Mouse (Mus musculus): ENCODE data around the gene Mink1. TPM values are rescaled to one million over a fixed set of nuclear protein-coding genes. Genes with fewer than 3 reads are reported as not detected.
"Not testable (repeated sequence)": the region's sequence is repeated elsewhere in the genome, so short reads cannot be mapped to it uniquely, and the experiment has no call there.

The Mink1 gene
- 14.1 TPM in 2 replicates for polyA plus RNA-seq (2015; fragmentation: Nextera tagmentation; extraction: Ambion mirVana)

DNA sequence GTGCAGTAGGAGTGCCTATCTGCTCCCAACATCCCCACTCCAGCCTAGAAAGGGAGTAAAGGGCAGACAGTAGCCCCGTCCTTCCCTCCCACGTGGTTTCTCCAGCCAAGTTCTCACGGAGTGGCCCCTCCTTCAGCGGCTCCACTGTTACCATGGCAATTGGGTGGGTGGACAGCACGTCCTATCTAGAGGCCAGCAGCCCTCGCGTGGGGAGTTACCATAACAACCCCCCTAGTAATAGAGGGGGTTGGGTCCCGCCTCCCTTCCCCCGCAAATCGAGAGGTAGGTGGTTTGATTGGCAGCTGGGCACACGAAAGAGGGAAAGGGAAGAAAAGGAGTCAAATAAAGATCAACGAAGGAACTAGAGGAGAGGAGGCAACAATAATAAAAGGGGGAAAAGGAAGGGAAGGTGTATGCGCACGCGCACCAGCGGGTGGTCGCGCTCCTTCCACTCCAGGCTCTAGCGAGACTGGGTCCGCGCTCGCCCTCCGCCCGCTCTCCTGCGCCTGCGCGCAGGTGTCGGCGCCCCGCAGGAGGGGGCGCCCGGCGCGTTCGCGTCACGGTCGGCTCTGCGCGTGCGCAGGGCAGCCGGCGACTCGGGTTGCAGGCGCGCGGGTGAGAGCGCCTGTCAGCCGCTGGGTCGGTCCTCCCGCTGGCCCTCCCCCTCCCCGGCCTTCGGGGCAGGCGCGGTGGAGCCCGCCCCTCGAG, at the start of gene Mink1:
Gene Mink1 (plus strand): TSS at position 595 of the 708 bp plus-strand sequence.
- peak; percentile 85 for ATAC-seq (ENCODE audit: insufficient number of reproducible peaks, low FRiP score, low TSS enrichment, low read depth)
- WGBS = under 1% methylated on average over 41 of the region's 57 CpGs
- peak within 1 kb of the TSS; percentile 72 for H3K9ac ChIP-seq
- H3K4me2 ChIP-seq = peak within 1 kb of the TSS; percentile 90
- H3K9me3 ChIP-seq = no peaks in the 10 kb centered on the region
- H3K4me3 ChIP-seq = peak within 1 kb of the TSS; percentile 90
- no peaks in the 10 kb centered on the region for H3K27me3 ChIP-seq
- H3K4me1 ChIP-seq = peaks cover 37% of the 10 kb centered on the region
- H3K27ac ChIP-seq = peak within 1 kb of the TSS; percentile 90
- no peaks in the 10 kb centered on the region for H3K36me3 ChIP-seq

DNA sequence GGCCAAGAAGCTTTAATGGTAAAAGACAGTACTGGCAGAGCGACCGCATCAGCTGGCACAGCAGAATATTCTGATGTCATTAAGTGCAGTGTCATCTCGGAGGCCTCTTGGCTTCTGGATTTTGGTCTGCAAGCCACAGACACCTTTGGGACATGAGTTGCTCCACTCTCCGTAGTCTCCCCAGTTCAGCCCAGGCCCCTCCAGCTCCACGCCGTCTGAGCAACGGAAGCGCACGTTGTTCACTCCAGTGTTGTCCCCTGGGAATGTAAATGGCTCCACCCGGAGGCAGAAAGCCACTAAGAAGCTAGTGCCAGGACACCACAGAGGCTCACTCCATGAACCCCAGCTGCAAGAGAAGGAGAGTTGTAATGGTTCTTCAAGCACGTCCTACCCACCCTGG, 49.2 kb upstream of the Mink1 start:
- H3K4me1 ChIP-seq = 0 out of 2 replicates have a peak, but pooled peaks cover 4% of the 10 kb centered on the region
- 0 out of 2 replicates have a peak, but pooled peaks cover 2% of the 10 kb centered on the region for H3K27me3 ChIP-seq
- H3K4me2 ChIP-seq = no peak overlapping the region
- no peak overlapping the region for H3K4me3 ChIP-seq
- 47% methylated on average over 11 of the region's 11 CpGs for WGBS
- no peak overlapping the region for H3K9ac ChIP-seq
- H3K27ac ChIP-seq = no peak overlapping the region
- no peaks in the 10 kb centered on the region for H3K36me3 ChIP-seq
- H3K9me3 ChIP-seq = no peaks in the 10 kb centered on the region
- no peak for ATAC-seq (ENCODE audit: insufficient number of reproducible peaks, low FRiP score, low TSS enrichment, low read depth)

DNA sequence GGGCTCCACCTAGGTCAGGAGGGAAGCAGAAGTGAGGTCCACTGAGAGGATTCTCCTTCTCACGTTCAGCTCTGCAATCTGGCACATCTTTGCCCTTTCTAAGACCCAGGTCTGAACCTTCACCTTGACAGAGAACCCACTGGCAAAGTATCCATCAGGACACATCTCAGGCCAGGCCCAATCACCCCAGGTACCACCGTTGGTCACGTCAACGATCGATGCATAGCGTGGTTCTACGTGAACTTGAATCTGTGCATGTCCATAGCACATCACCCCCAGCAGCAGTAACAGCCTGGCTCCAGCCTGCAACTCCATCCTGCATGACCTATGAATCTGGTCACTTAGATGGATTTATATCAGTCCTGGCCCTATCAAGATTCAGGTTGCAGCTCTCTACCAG, 48.4 kb upstream of the Mink1 start, which contains the start of gene Vmo1:
Gene Vmo1 (minus strand): TSS at position 329 of the 400 bp plus-strand sequence.
- 0 out of 2 replicates have a peak, but pooled peaks cover 4% of the 10 kb centered on the region for H3K4me1 ChIP-seq
- no peak for ATAC-seq (ENCODE audit: insufficient number of reproducible peaks, low FRiP score, low TSS enrichment, low read depth)
- no peak within 1 kb of the TSS for H3K4me3 ChIP-seq
- no peak within 1 kb of the TSS for H3K4me2 ChIP-seq
- no peak within 1 kb of the TSS for H3K27ac ChIP-seq
- no peaks in the 10 kb centered on the region for H3K36me3 ChIP-seq
- 85% methylated on average over 7 of the region's 7 CpGs for WGBS
- 0 out of 2 replicates have a peak, but pooled peaks cover 4% of the 10 kb centered on the region for H3K27me3 ChIP-seq
- H3K9me3 ChIP-seq = no peaks in the 10 kb centered on the region
- no peak within 1 kb of the TSS for H3K9ac ChIP-seq

DNA sequence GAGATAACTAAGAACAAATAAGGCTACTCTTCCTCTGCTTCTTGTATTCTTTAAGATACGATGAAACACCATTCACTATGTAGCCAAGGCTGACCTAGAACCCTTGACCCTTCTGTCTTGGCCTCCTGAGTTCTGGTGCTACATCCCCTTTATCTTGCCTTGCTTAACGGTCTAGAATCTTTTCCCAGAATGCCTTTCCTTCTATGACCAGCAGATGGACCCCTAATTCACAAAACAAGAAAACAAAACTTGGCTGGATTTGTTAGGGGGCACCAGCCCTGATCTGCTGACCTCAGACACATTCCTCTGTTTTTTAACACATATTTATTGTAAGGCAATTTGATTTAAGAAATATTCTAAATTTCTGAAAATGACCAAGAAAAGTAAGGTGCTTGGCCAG, 46.3 kb upstream of the Mink1 start:
- ATAC-seq (ENCODE audit: insufficient number of reproducible peaks, low FRiP score, low TSS enrichment, low read depth) = no peak
- 21% methylated on average over 2 of the region's 2 CpGs for WGBS
- Histone ChIP-seq H3K4me3 (no peak overlapping the region), H3K4me1 (peaks cover 11% of the 10 kb centered on the region), H3K9ac (no peak overlapping the region), H3K9me3 (no peaks in the 10 kb centered on the region), H3K36me3 (no peaks in the 10 kb centered on the region), H3K27ac (no peak overlapping the region), H3K27me3 (0 out of 2 replicates have a peak, but pooled peaks cover 4% of the 10 kb centered on the region), H3K4me2 (no peak overlapping the region)

DNA sequence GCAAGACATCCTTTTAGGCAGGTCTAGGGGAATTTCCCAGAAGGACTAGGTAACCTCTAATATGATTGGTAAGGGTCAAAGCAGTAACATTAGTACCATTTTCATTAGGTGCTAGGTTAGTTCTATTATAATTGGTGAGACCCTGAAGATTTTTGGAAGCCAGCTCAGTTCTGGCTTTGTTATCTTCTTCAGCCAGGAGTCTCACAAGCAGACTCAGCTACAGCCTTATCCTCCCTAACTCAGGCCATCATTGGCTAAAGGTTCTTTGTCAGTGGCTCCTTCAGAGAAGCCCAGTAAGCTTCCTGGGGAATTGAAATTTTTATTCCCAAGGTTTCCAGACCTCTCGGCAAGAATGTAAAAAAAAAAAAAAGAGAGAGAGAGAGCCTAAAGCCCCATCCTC, 44.2 kb upstream of the Mink1 start:
- no peak for ATAC-seq (ENCODE audit: insufficient number of reproducible peaks, low FRiP score, low TSS enrichment, low read depth)
- peaks cover 11% of the 10 kb centered on the region for H3K4me1 ChIP-seq
- no peaks in the 10 kb centered on the region for H3K9me3 ChIP-seq
- H3K4me2 ChIP-seq = no peak overlapping the region
- H3K36me3 ChIP-seq = no peaks in the 10 kb centered on the region
- no peak overlapping the region for H3K9ac ChIP-seq
- WGBS = 54% methylated on average over 1 of the region's 1 CpGs
- 0 out of 2 replicates have a peak, but pooled peaks cover 4% of the 10 kb centered on the region for H3K27me3 ChIP-seq
- no peak overlapping the region for H3K27ac ChIP-seq
- H3K4me3 ChIP-seq = no peak overlapping the region

DNA sequence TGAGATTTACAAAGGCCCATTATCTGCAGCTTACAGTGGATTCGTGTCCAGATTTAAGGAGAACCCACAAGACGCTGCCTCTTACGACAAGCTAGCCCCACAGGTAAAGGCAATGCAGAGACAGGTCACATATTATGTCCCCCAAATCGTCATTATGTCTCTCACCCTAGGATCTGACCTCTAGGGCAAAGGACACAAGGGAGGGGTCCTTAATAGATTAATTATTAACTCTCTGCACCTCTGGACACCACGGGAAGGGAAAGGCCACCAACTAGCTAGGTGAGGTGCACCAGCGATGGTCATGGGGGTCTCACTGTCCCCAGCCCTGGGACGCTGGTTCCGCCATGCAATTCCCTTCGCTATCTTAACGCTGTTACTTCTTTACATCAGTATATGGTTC, 43.8 kb upstream of the Mink1 start, which contains the start of gene Gltpd2:
Gene Gltpd2 (plus strand): TSS at position 274 of the 400 bp plus-strand sequence.
- H3K4me2 ChIP-seq = peak within 1 kb of the TSS; percentile 45
- no peaks in the 10 kb centered on the region for H3K36me3 ChIP-seq
- H3K4me1 ChIP-seq = peaks cover 11% of the 10 kb centered on the region
- H3K27me3 ChIP-seq = 0 out of 2 replicates have a peak, but pooled peaks cover 4% of the 10 kb centered on the region
- peak within 1 kb of the TSS; percentile 31; the same call in 1 of the 2 replicates for H3K9ac ChIP-seq
- H3K9me3 ChIP-seq = no peaks in the 10 kb centered on the region
- peak within 1 kb of the TSS; percentile 31 for H3K4me3 ChIP-seq
- 84% methylated on average over 10 of the region's 10 CpGs for WGBS
- H3K27ac ChIP-seq = peak within 1 kb of the TSS; percentile 5; the same call in 1 of the 2 replicates
- no peak for ATAC-seq (ENCODE audit: insufficient number of reproducible peaks, low FRiP score, low TSS enrichment, low read depth)

DNA sequence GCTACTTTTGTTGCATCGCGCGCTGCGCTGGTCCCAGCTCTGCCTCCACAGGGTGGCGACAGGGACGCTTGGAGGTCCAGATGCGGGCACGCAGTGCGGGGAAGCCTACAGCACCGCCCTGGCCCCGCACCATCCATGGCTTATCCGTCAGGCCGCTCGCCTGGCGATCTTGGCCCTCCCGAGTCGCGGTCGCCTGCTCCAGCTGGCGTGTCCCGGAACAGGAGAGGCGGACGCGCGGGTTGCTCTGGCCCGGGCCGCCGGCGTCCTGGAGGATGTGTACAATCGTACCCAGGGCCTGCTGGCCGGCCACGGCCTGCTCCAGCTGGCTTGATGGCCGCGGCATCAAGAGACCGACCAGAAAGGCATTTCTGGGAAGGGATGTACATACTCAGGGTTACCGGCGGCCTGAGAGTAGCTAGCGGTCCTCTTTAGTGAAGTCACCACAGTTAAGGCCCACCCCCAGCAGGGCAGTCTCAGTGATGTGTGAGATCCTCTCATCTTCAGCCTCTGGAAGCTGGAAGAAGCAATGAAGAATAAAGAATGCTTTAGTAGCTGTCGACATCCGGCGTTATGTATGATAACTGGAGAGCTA, 42.4 kb upstream of the Mink1 start:
- Histone ChIP-seq H3K4me2 (peak overlapping the region; percentile 45), H3K9ac (peak overlapping the region; percentile 31), H3K4me1 (peaks cover 11% of the 10 kb centered on the region), H3K27me3 (0 out of 2 replicates have a peak, but pooled peaks cover 4% of the 10 kb centered on the region), H3K4me3 (peak overlapping the region; percentile 31), H3K9me3 (no peaks in the 10 kb centered on the region), H3K36me3 (no peaks in the 10 kb centered on the region), H3K27ac (peak overlapping the region; percentile 5; the same call in 1 of the 2 replicates)
- ATAC-seq (ENCODE audit: insufficient number of reproducible peaks, low FRiP score, low TSS enrichment, low read depth) = peak; percentile 11; the same call in 1 of the 2 replicates
- WGBS = 12% methylated on average over 41 of the region's 41 CpGs

DNA sequence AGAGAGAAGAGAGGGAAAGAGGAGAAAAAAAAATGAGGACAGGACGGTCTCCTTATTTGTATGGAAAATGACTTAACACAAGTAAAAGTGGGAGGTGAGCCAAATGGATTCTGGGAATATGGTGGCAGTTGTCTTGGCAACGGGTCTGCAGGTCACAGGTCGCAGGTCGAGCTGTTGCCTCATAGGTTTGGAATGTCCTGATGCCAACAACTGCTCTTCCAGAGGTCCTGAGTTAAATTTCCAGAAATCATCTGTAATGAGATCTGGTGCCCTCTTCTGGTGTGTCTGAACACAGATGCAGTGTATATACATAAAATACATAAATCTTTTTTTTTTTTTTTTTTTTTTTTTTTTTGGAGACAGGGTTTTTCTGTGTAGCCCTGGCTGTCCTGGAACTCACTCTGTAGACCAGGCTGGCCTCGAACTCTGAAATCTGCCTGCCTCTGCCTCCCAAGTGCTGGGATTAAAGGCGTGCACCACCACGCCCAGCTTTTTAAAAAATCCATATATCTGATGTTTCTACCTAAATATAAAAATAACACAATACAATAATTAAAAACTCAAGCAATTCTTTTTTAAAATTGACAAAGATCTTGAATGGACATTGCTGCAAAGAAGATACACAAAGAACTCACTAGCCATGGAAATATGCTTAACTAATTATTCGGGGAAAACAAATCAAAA, 39.2 kb upstream of the Mink1 start:
- Histone ChIP-seq H3K4me1 (peaks cover 24% of the 10 kb centered on the region), H3K36me3 (peaks cover 21% of the 10 kb centered on the region)
- ATAC-seq (ENCODE audit: insufficient number of reproducible peaks, low FRiP score, low TSS enrichment, low read depth); H3K27ac ChIP-seq; H3K9me3 ChIP-seq; H3K27me3 ChIP-seq; H3K4me2 ChIP-seq; H3K9ac ChIP-seq; H3K4me3 ChIP-seq: not testable (repeated sequence)
- 85% methylated on average over 8 of the region's 8 CpGs for WGBS

DNA sequence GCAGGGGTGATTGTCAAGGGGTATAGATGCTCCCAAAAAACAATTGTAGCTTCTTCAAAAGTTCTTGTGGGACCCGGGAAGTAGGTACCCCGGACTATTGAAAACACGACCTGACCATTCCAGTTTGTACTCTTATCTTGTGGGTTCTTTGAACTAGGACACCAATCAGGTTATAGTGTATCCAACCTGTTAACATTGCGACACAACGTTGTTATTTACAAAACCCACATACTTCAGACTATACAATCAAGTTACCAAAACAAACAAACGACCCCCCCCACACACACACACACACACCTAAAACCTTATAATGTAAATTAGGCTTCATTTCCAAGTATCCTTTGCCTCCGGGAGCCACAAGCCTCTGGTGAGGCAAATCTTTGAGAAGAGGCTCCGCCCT, 37.9 kb upstream of the Mink1 start:
- peaks cover 30% of the 10 kb centered on the region for H3K36me3 ChIP-seq
- H3K27ac ChIP-seq = no peak overlapping the region
- no peak for ATAC-seq (ENCODE audit: insufficient number of reproducible peaks, low FRiP score, low TSS enrichment, low read depth)
- H3K4me3 ChIP-seq = peak overlapping the region; percentile 67
- H3K4me2 ChIP-seq = peak overlapping the region; percentile 49
- H3K27me3 ChIP-seq = no peaks in the 10 kb centered on the region
- H3K4me1 ChIP-seq = peaks cover 21% of the 10 kb centered on the region
- H3K9me3 ChIP-seq = no peaks in the 10 kb centered on the region
- H3K9ac ChIP-seq = no peak overlapping the region
- WGBS = 6% methylated on average over 8 of the region's 8 CpGs

DNA sequence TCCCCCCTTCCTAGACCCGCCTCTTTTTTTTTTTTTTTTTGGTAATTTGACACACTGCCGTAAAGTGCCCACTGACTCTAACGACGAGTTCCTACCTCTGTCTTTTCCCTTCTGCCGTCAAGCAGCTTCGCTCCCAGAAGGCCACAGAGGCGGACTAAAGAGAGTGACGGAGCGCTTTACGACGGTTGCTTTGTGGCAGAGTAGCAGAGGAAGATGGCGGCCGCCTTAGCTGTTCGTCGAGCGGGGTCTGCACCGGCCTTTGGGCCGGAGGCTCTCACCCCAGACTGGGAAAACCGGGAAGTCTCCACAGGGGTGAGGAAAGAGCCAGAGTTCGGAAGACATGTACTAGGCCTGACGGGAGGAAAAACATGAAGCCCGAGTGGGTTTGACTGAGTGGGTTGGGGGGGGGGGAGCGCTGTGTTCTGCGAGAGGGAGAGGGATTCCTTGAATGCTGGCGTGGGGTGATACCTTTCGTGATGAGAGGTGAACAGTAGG, 37.5 kb upstream of the Mink1 start, which contains the start of gene Psmb6:
Gene Psmb6 (plus strand): TSS at position 184 of the 495 bp plus-strand sequence.
- H3K9ac ChIP-seq = peak within 1 kb of the TSS; percentile 58
- peak; percentile 92 for ATAC-seq (ENCODE audit: insufficient number of reproducible peaks, low FRiP score, low TSS enrichment, low read depth)
- peaks cover 30% of the 10 kb centered on the region for H3K36me3 ChIP-seq
- H3K9me3 ChIP-seq = no peaks in the 10 kb centered on the region
- H3K27me3 ChIP-seq = no peaks in the 10 kb centered on the region
- under 1% methylated on average over 25 of the region's 26 CpGs for WGBS
- H3K4me3 ChIP-seq = peak within 1 kb of the TSS; percentile 67
- H3K4me1 ChIP-seq = peaks cover 17% of the 10 kb centered on the region
- H3K4me2 ChIP-seq = peak within 1 kb of the TSS; percentile 67
- 0 out of 2 replicates have a peak within 1 kb of the TSS, but pooled peaks have one; percentile 38 for H3K27ac ChIP-seq

DNA sequence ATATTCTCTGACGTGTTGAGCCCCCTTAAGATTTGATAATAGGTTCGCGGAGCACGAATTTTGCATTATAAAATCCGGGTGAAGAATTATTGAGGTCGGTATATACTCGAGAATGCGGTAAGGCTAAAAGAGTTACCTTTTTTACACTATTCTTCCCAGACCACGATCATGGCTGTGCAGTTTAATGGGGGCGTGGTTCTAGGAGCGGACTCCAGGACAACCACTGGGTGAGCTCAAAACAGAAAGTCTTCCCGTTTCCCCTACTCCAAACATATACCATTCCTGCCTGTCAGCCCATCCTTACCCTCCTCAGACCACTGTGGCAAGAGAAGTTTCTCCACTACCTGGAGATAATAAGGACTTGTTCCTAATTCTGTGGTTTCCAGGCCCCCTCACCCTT, 37.0 kb upstream of the Mink1 start:
- no peaks in the 10 kb centered on the region for H3K27me3 ChIP-seq
- peaks cover 13% of the 10 kb centered on the region for H3K4me1 ChIP-seq
- ATAC-seq (ENCODE audit: insufficient number of reproducible peaks, low FRiP score, low TSS enrichment, low read depth) = no peak
- 2% methylated on average over 12 of the region's 12 CpGs for WGBS
- H3K4me2 ChIP-seq = peak overlapping the region; percentile 67
- 0 out of 2 replicates have a peak overlapping the region, but pooled peaks have one; percentile 38 for H3K27ac ChIP-seq
- no peaks in the 10 kb centered on the region for H3K9me3 ChIP-seq
- H3K36me3 ChIP-seq = peaks cover 30% of the 10 kb centered on the region
- H3K9ac ChIP-seq = peak overlapping the region; percentile 58
- H3K4me3 ChIP-seq = peak overlapping the region; percentile 67

All from limb, embryonic 15.5 days (tissue).